Mouse (Mus musculus) embryo, embryonic 9.5 days (tissue): ENCODE results near the gene Olfr809.

Source experiments
- DNase-seq: peaks from one replicate; pipeline ENCODE4 v3.0.0-alpha.2; 2017; ENCODE audit errors: extremely low spot score

Gene Olfr809

DNA sequence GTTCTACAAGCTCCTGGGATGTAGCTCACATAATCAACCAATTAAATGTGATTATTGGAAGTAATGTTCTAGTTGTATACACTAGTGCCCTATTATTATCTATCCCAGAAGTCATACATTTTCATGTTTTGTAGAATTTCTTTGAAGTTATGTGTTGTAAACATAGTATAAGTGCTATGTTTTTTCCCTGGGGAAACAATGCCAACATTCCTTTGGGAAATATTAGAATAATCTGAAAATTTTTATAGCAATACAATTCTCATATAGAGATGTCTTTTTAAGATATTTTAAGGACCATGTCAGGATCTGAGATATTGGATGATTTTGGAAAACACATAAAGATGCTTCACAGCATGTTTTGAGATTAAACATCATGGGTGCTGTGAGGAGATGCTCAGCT, at the start of gene Olfr809:
Olfr809 (plus strand) TSS at position 301 of the 400 bp plus-strand sequence.
- no peak for DNase-seq

DNA sequence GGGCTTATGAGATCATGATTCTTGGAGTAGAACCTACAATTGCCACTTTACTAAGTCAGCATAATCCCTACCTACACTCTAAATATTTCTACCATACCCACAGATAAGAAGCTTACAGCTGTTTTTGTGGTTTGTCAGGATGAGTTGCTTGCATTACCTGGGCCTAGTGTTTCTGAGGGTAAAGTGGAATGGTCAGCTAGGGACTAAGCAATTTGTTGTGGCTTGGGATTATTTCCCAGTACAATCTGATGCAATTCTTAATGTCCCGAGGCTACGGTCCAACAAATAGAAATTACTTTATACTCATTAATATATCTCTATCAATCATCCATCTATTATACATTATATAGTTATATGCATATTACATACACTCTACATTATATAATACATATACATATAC, 45.2 kb upstream of the Olfr809 start, which contains the start of gene Olfr805:
Olfr805 (minus strand) TSS at position 101 of the 400 bp plus-strand sequence.
- no peak for DNase-seq

DNA sequence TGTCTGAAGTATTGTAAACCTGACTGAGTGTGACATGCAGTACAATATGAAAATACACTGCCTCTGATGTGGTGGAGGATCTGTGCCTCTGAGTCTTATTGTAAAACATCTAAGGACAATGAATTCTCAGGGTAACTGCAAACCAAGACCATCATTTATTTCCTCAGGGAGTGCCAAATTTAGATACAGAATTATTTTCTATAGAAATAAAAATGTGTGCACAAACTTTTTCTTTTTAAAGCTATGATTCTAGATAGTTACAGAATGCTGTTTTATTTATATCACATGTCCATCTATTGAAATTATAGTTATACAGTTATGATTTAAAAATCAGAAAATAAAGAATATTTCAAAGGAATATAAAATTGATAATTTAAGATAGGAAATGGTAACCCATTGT, 32.6 kb upstream of the Olfr809 start, which contains the start of gene Olfr806:
Olfr806 (minus strand) TSS at position 101 of the 400 bp plus-strand sequence.
- DNase-seq, result no peak

DNA sequence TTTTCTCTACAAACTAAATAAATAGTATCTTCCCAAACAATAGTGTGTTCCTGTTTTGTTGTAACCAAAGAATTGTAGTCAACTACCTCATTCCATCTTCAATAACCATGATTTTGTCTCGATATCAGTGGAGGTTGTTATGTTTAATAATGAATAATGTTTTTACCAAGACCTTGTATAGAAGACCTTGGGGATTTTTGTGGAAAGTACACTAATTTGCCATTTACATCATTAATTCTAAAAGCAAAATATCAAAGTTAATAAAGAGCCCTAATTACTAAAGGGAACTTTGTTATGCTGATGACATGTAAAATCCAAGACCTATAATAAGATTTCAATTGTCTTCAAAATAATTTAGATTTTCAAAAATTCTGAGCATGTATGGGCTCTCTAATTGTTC, 16.7 kb upstream of the Olfr809 start, which contains the start of gene Olfr807:
Olfr807 (minus strand) TSS at position 101 of the 400 bp plus-strand sequence.
- no peak for DNase-seq

- DNase-seq, result no peak
Measured at GRCm38 (mm10) chr10:129765182-129765581, 9.3 kb upstream of the Olfr809 start, which contains the start of gene Olfr808. TSS of gene Olfr808 (plus strand) at chr10:129765482.

DNA sequence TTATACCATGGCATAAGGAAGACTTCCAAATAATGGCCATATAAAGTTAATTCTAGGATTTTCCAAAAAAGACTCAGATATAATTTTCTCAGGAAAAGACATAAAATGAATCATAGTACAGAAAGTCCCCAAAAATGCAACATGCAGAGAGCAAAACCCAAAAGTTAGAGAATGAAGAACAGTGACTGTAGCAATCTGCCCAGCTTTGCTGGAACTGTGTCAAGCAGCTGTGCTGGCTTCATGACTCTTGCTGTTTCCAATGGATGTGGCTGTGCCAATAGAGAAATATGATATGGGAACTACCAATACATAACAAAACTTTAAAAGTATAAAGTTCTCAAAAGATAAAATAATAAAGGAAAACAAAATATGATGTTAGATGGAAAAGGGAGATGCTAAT, 3.7 kb downstream of the Olfr809 start:
- DNase-seq, result no peak

DNA sequence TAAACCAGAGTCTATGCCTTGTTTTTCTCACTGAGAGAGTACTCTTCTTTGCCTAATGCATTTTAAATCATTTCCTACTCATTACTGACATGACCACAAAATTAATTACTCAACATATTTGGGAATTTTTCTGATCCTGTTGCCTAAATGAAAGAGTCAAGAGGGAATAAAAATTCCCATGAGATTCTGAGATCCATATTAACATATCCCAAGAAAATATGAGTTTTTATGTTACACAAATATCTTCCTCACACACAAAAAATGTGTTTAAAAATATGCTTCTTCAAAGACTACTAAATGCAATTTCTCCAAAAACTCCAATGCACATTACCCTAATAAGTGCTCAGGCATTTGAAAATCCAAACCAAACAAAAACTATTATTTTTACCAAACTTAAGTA, 20.4 kb downstream of the Olfr809 start, which contains the start of gene Olfr810:
Olfr810 (minus strand) TSS at position 101 of the 400 bp plus-strand sequence.
- no peak for DNase-seq

DNA sequence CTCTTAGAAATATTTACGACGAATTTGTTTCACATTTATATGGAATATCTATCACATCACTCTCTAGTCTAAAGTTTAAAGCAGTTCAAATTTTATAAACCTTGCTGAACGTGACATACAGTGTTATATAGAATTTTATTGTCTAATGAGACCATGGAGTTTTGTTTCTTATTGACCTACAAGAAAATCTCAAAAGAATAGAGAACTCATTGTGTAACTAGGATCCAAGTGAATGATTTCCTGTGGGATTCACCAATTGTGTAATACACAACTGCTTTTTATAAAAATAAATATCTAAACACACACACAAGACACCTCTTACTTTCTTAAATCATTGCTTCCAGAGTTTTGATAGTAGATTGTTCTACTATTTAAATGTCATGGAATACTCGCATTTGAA, 29.9 kb downstream of the Olfr809 start, which contains the start of gene Olfr811:
Olfr811 (minus strand) TSS at position 101 of the 400 bp plus-strand sequence.
- DNase-seq, result no peak
